Mouse (Mus musculus): ENCODE data around the gene Fbll1. TPM values are rescaled to one million over a fixed set of nuclear protein-coding genes. Genes with fewer than 3 reads are reported as not detected.

Gene Fbll1
- polyA plus RNA-seq, 1 experiment = not detected

- no peaks in the 10 kb centered on the region for H3K27me3 ChIP-seq (ENCODE audit: control insufficient read depth, insufficient read depth, low read length)
- H3K27ac ChIP-seq (ENCODE audit: insufficient read depth, low read length) = no peak overlapping the region
- 73% methylated on average over 6 of the region's 6 CpGs for WGBS
- TF ChIP-seq CTCF (IDR thresholded peaks at IDR 0.05; ENCODE audit: extremely low read depth, insufficient read depth, insufficient read length, insufficient replicate concordance) = no peak
- TF ChIP-seq POLR2A (IDR thresholded peaks at IDR 0.05; ENCODE audit: low read depth, low read length) = no peak
- no peak for DNase-seq (ENCODE audit: low read depth in 1 of 2, low spot score in 2 of 2)
- no peaks in the 10 kb centered on the region for H3K36me3 ChIP-seq (ENCODE audit: control insufficient read depth, insufficient read depth, low read length)
- H3K4me3 ChIP-seq (ENCODE audit: extremely low read depth, insufficient read depth, insufficient read length) = no peak overlapping the region
- H3K4me1 ChIP-seq (ENCODE audit: control insufficient read depth, insufficient read depth, insufficient read length) = no peaks in the 10 kb centered on the region
These were observed 43.1 kb downstream of the Fbll1 start for GRCm38 (mm10) chr11:35755546-35755945.

GRCm38 (mm10) chr11:35754906-35755418, 43.7 kb downstream of the Fbll1 start:
- H3K36me3 ChIP-seq (ENCODE audit: control insufficient read depth, insufficient read depth, low read length) = no peaks in the 10 kb centered on the region
- H3K4me1 ChIP-seq (ENCODE audit: control insufficient read depth, insufficient read depth, insufficient read length) = no peaks in the 10 kb centered on the region
- H3K27ac ChIP-seq (ENCODE audit: insufficient read depth, low read length) = no peak overlapping the region
- TF ChIP-seq POLR2A (IDR thresholded peaks at IDR 0.05; ENCODE audit: low read depth, low read length) (no peak), CTCF (IDR thresholded peaks at IDR 0.05; ENCODE audit: extremely low read depth, insufficient read depth, insufficient read length, insufficient replicate concordance) (no peak)
- WGBS = 95% methylated on average over 4 of the region's 4 CpGs
- no peak for DNase-seq (ENCODE audit: low read depth in 1 of 2, low spot score in 2 of 2)
- no peaks in the 10 kb centered on the region for H3K27me3 ChIP-seq (ENCODE audit: control insufficient read depth, insufficient read depth, low read length)
- H3K4me3 ChIP-seq (ENCODE audit: extremely low read depth, insufficient read depth, insufficient read length) = no peak overlapping the region

GRCm38 (mm10) chr11:35750578-35750977, 48.1 kb downstream of the Fbll1 start:
- H3K36me3 ChIP-seq (ENCODE audit: control insufficient read depth, insufficient read depth, low read length) = no peaks in the 10 kb centered on the region
- DNase-seq (ENCODE audit: low read depth in 1 of 2, low spot score in 2 of 2) = no peak
- no peaks in the 10 kb centered on the region for H3K4me1 ChIP-seq (ENCODE audit: control insufficient read depth, insufficient read depth, insufficient read length)
- TF ChIP-seq POLR2A (IDR thresholded peaks at IDR 0.05; ENCODE audit: low read depth, low read length) (no peak), CTCF (IDR thresholded peaks at IDR 0.05; ENCODE audit: extremely low read depth, insufficient read depth, insufficient read length, insufficient replicate concordance) (no peak)
- no peak overlapping the region for H3K4me3 ChIP-seq (ENCODE audit: extremely low read depth, insufficient read depth, insufficient read length)
- WGBS = 83% methylated on average over 8 of the region's 8 CpGs
- no peaks in the 10 kb centered on the region for H3K27me3 ChIP-seq (ENCODE audit: control insufficient read depth, insufficient read depth, low read length)
- no peak overlapping the region for H3K27ac ChIP-seq (ENCODE audit: insufficient read depth, low read length)

Other genes with a start within 250 kb of the Fbll1 start
- gene Pank3, start 29.4 kb downstream of the Fbll1 start, polyA plus RNA-seq (2012; rRNA removed) = 2.4 and 2.5 TPM in 2 replicates
- 6.0 and 6.8 TPM in 2 replicates for gene Rars, start 35.6 kb upstream of the Fbll1 start, polyA plus RNA-seq (2012; rRNA removed)
- gene Wwc1, start 181.6 kb upstream of the Fbll1 start, polyA plus RNA-seq (2012; rRNA removed) = 0.47 and 0.99 TPM in 2 replicates